Comparison of ENCODE assay signal across 20 mouse cellular contexts in the genomic region with DNA sequence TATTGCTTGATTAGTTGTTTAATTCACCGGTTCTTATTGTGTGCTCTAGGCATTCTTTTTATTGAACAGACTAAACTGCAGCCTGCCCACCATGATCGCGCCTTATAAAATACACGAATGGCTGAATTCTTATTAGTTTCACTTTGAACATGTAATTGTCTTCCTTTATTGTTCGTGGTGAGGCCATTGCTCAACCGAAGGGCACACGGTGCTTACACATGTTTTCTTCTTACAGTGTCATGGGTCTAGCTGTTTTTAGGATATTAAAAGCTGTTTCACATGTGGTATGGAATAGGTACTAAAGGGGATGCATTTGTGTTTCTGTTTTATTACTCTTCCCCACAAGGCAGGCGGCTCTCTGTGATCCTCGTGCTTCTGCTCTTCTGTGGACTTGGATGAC.
"Had no signal": no experiment of that assay in that cellular context is flagged by ENCODE, and none has a peak within 500 bp of the region (broad histone marks: within the 10 kb centered on the region; RNA-seq: fewer than 3 reads in every experiment).

No protein-coding gene starts in this region.

- H3K9ac ChIP-seq: lung, embryonic 15.5 days; neural tube, embryonic 13.5 days; neural tube, embryonic 15.5 days had no signal

- H3K4me3 ChIP-seq: lung, embryonic 15.5 days; megakaryocyte, embryonic 14.5 days; myocyte; neural tube, embryonic 13.5 days; neural tube, embryonic 15.5 days had no signal

- H3K27me3 ChIP-seq: lung, embryonic 15.5 days; megakaryocyte, embryonic 14.5 days; neural tube, embryonic 13.5 days; neural tube, embryonic 15.5 days had no signal

- H3K36me3 ChIP-seq: lung, embryonic 15.5 days; neural tube, embryonic 13.5 days; neural tube, embryonic 15.5 days had no signal

- H3K27ac ChIP-seq: lung, embryonic 15.5 days; macrophage; neural tube, embryonic 13.5 days; neural tube, embryonic 15.5 days had no signal

- DNase-seq: lung, adult 2 months; lung, postnatal 14 days; lung, postnatal 36 days; midbrain, embryonic 14.5 days; retina, postnatal 1 day; right cerebral cortex, adult 18-20 months; right cerebral cortex, postnatal 25 days; right cerebral cortex, postnatal 4 days; spleen, adult 18-20 months; thymus, adult 18-20 months; thymus, postnatal 14 days; thymus, postnatal 36 days had no signal

- ATAC-seq: lung, postnatal 0 days; midbrain, embryonic 16.5 days had no signal

- H3K4me1 ChIP-seq: lung, embryonic 15.5 days had no signal
